Mouse (Mus musculus) monocyte, adult 59 days (primary cell): Measurements from ENCODE around the gene Rab33a. TPM values are rescaled to one million over a fixed set of nuclear protein-coding genes. Genes with fewer than 3 reads are reported as not detected.

Source experiments
- total RNA-seq, 2 experiments: library from RNA; stranded (reverse); gene quantifications; one replicate each; pipeline ENCODE4 v1.2.4; 2023

Rab33a gene
- 1 to 10 TPM in 1 of 2 experiments, under 1 TPM in 1; 0.58 to 1.1 TPM for total RNA-seq

GRCm38 (mm10) chrX:48518808-48519548 lies at the start of gene Rab33a:
TSS of gene Rab33a (plus strand) at chrX:48519285.

GRCm38 (mm10) chrX:48513166-48513807 lies 5.8 kb upstream of the Rab33a start, which contains the start of gene Aifm1:
TSS of gene Aifm1 (minus strand) at chrX:48513563.

Other genes starting within 250 kb of the Rab33a start
- gene Bcorl1, start 177.9 kb upstream of the Rab33a start, total RNA-seq = 1 to 10 TPM; 9.6 to 9.7 TPM
- 100 to 1,000 TPM; 137 TPM for gene Elf4, start 56.2 kb upstream of the Rab33a start, total RNA-seq
- gene Aifm1, start 5.7 kb upstream of the Rab33a start, total RNA-seq = 10 to 100 TPM; 18.9 to 21.0 TPM
- 10 to 100 TPM; 18.2 to 23.5 TPM for gene Zfp280c, start 75.2 kb downstream of the Rab33a start, total RNA-seq
- 1 to 10 TPM; 3.6 to 4.1 TPM for gene Slc25a14, start 104.1 kb downstream of the Rab33a start, total RNA-seq
- not detected for gene Gpr119, start 155.2 kb downstream of the Rab33a start, total RNA-seq
- gene Rbmx2, start 175.7 kb downstream of the Rab33a start, total RNA-seq = 1 to 10 TPM; 3.0 to 4.5 TPM